Mouse (Mus musculus): ENCODE measurements around the gene Dnah2. TPM values are rescaled to one million over a fixed set of nuclear protein-coding genes. Genes with fewer than 3 reads are reported as not detected.

Dnah2 gene
- polyA plus RNA-seq, 1 experiment from 2014 or later = 1.7 TPM

DNA sequence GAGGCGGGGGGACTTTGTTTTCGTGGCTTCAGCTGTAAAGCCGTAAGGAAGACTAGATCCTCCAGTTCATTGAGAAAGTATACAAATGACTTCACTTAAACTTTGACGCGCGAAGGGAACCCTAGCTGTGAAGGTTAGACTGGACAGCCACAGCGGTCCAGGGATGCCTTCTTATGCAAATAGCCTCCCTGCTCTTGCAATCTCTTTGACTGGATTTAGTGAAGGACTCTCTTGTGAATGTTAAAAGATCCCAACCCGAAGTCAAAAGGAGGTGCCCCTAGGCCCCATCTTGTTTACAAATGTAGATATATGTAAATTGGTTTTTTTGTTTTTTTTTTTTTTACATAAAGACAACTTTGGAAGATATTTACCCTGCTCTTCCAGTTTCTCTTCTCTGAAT is 32.9 kb upstream of the Dnah2 start:
- H3K4me3 ChIP-seq = peak overlapping the region; percentile 67

DNA sequence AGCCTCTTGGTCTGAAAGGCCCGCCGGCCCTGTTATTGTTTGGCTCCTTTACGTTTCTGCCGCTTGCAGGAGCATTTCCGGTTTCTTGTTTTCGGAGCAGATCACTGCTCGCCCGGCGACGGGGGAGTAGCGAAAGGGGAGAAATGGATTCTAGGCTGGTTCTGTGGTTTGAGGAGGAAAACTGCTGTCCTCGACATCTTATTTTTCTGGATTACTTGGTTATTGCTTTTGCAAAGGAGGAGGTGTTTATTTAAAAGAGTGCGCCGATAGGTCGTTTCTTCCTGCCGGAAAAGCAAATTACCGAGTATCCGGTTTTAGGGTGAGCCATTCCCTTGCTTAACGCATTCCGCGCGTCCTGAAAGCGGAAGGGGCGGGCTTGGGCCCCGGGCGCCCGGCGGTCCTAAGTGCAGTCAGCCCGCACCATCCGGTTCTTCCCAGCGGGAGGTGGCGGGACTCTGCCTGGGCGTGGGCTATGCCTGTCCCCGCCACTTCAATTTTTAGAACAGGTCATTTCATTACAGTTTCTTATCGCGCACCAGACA is 32.3 kb upstream of the Dnah2 start:
- Histone ChIP-seq H3K4me3 (peak overlapping the region; percentile 67), H3K27me3 (no peaks in the 10 kb centered on the region), H3K9ac (peak overlapping the region; percentile 88), H3K27ac (peak overlapping the region; percentile 97), H3K36me3 (ENCODE audit: poor library complexity, severe bottlenecking) (peaks cover 8% of the 10 kb centered on the region; the same call in 1 of the 2 replicates), H3K9me3 (replicated peaks) (no peaks in the 10 kb centered on the region), H3K4me1 (peaks cover 46% of the 10 kb centered on the region), H3K4me2 (peak overlapping the region; percentile 91)
- ATAC-seq = peak; percentile 85
- under 1% methylated on average over 36 of the region's 36 CpGs for WGBS

More for the DNA sequence above, 32.9 kb upstream of the Dnah2 start:
- no peak for ATAC-seq
- Histone ChIP-seq H3K9me3 (replicated peaks) (no peaks in the 10 kb centered on the region), H3K27ac (peak overlapping the region; percentile 97), H3K4me1 (peaks cover 40% of the 10 kb centered on the region), H3K36me3 (ENCODE audit: poor library complexity, severe bottlenecking) (0 out of 2 replicates have a peak, but pooled peaks cover 6% of the 10 kb centered on the region), H3K9ac (peak overlapping the region; percentile 88), H3K27me3 (no peaks in the 10 kb centered on the region), H3K4me2 (peak overlapping the region; percentile 91)
- WGBS = under 1% methylated on average over 8 of the region's 8 CpGs

DNA sequence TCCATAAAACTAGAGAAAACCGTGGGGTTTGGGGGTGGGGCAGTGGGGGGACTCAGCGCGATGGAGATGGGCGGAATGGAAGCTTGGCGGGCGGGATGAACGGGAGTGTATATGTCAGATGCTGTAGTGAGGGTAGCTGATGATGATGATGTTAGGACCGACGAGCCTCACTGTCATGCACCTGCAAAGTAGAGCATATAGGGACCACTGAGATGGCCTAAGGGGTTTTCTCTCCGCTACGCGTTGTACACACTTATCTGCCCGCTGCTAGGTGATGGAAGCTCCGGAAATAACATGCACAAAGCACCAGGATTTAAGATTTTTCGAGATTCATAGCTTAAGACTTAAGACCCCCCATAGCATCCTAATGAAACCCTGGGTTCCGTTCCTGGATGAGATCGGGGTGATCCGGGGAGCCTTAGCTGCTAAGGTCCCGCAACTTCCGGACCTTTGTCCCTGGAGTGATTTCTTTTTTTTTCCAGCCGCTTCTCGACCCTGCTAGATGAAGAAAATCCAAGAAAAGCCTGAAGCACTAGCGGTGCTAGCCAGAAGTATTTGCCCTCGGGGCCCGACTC is 31.7 kb upstream of the Dnah2 start:
- Histone ChIP-seq H3K4me1 (peaks cover 51% of the 10 kb centered on the region), H3K9me3 (replicated peaks) (no peaks in the 10 kb centered on the region), H3K36me3 (ENCODE audit: poor library complexity, severe bottlenecking) (peaks cover 13% of the 10 kb centered on the region), H3K4me3 (peak overlapping the region; percentile 67), H3K9ac (peak overlapping the region; percentile 88), H3K27ac (peak overlapping the region; percentile 97), H3K27me3 (no peaks in the 10 kb centered on the region), H3K4me2 (peak overlapping the region; percentile 91)
- peak; percentile 9; the same call in 1 of the 2 replicates for ATAC-seq
- WGBS = under 1% methylated on average over 25 of the region's 25 CpGs

DNA sequence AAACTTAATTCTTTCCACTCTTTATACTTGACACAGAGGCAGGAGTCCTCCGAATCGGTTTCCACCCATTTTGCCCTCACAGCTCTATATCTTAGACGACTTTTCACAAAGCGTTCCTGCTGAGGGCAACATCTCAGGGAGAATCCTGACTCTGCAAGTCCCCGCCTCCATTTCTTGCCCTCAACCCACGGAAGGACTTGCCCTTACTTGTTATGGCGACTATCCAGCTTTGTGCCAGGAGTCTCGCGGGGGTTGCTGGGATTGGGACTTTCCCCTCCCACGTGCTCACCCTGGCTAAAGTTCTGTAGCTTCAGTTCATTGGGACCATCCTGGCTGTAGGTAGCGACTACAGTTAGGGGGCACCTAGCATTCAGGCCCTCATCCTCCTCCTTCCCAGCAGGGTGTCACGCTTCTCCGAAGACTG is 31.2 kb upstream of the Dnah2 start, which contains the start of the genes Wrap53 and Trp53:
Gene Wrap53, minus strand, starts transcription at position 165 of the 424 bp plus-strand sequence.
Gene Trp53, plus strand, starts transcription at position 269 of the 424 bp plus-strand sequence.
- no peaks in the 10 kb centered on the region for H3K9me3 ChIP-seq (replicated peaks)
- peaks cover 51% of the 10 kb centered on the region for H3K4me1 ChIP-seq
- no peaks in the 10 kb centered on the region for H3K27me3 ChIP-seq
- ATAC-seq = peak; percentile 59
- peak within 1 kb of the TSS; percentile 67 for H3K4me3 ChIP-seq
- peak within 1 kb of the TSS; percentile 91 for H3K4me2 ChIP-seq
- peak within 1 kb of the TSS; percentile 97 for H3K27ac ChIP-seq
- peak within 1 kb of the TSS; percentile 89 for H3K9ac ChIP-seq
- WGBS = 0% methylated on average over 13 of the region's 13 CpGs
- peaks cover 16% of the 10 kb centered on the region for H3K36me3 ChIP-seq (ENCODE audit: poor library complexity, severe bottlenecking)

DNA sequence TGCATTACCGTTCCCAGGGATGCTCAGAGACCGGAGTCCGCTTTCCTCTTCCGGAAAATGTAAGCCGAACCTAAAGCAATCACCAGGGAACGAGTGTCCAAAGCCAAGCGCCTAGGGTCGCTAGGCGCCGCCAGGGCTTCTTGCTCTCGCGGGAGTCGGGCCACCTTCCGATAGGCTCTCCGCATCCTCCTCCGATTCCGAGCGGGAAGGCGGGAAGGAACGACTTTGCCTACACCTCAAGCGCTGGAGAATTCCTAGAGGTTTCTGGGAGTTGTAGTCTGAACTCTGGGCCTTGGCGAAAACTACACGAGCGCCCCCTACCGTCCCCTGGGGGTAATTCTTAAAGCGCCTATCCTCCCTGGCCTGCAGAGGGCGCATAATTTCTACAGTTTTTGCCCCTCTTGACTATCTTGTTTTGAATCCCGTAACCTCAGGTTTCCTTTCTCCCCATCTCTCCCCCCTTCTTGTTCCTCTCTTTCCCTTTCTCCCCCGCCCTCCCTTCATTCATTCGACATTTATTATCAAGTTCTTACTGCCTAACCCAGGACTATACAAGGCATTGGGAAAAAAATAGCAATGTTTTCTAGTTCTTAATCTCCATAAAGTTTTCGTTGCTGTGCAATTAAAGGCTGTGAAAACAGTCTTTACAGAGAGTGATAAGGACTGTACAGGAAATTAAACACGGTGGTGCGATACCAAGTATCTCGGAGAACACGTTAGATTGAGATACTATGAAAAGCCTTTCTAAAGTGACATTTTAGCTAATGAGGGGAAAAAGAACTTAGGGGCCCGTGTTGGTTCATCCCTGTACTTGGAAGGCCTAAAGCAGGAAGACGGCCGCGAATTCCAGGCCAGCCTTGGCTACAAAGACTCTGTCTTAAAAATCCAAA is 30.5 kb upstream of the Dnah2 start:
- Histone ChIP-seq H3K4me3 (peak overlapping the region; percentile 67), H3K27ac (peak overlapping the region; percentile 97), H3K9ac (peak overlapping the region; percentile 89), H3K9me3 (replicated peaks) (no peaks in the 10 kb centered on the region), H3K27me3 (no peaks in the 10 kb centered on the region), H3K4me1 (peaks cover 51% of the 10 kb centered on the region), H3K36me3 (ENCODE audit: poor library complexity, severe bottlenecking) (peaks cover 16% of the 10 kb centered on the region), H3K4me2 (peak overlapping the region; percentile 91)
- ATAC-seq = peak; percentile 94
- WGBS = 1% methylated on average over 39 of the region's 39 CpGs

DNA sequence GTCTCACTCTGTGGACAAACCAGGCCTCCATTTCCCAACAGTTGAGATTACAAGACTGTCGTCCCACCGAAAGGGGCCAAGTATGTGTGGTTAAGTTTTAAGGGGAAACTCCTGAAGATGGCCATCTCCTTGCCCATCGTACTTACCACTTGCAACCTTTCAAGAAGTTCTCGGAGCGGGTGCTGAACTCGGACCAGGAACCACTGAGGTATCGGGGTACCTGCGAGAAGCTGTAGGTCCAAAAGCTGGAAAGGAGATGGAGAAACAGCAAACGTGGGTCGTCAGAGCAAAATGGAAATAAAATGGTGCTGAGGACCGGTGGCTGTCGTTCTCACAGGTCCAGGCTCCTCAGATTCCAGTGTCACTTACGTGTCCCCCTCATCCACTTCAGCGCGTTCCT is 29.4 kb upstream of the Dnah2 start:
- ATAC-seq = no peak
- Histone ChIP-seq H3K4me3 (peak overlapping the region; percentile 67), H3K4me1 (peaks cover 49% of the 10 kb centered on the region), H3K36me3 (ENCODE audit: poor library complexity, severe bottlenecking) (peaks cover 16% of the 10 kb centered on the region), H3K27me3 (no peaks in the 10 kb centered on the region), H3K9me3 (replicated peaks) (no peaks in the 10 kb centered on the region), H3K9ac (peak overlapping the region; percentile 89), H3K4me2 (peak overlapping the region; percentile 91), H3K27ac (peak overlapping the region; percentile 32)
- 15% methylated on average over 15 of the region's 15 CpGs for WGBS

DNA sequence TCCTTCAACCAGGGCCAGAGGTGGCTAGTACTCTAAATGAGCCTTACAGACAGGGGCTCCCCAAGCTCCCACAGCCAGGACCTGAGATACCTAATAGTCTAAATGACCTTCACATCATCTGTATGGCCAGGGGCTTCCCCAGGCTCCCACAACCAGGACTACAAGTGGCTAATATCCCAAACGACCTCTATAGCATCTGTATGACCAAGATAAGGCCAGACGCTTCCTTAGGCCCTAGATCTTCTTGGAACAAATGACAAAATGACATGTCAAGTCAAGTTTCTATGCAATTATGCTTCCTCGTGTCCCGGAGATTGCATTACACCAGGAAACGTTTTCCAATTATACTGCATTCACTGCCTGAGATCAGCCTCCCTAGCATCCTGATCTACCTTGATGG is 27.4 kb upstream of the Dnah2 start:
- H3K4me3 ChIP-seq = no peak overlapping the region
- no peak overlapping the region; the same call in 1 of the 2 replicates for H3K9ac ChIP-seq
- H3K4me2 ChIP-seq = peak overlapping the region; percentile 91

DNA sequence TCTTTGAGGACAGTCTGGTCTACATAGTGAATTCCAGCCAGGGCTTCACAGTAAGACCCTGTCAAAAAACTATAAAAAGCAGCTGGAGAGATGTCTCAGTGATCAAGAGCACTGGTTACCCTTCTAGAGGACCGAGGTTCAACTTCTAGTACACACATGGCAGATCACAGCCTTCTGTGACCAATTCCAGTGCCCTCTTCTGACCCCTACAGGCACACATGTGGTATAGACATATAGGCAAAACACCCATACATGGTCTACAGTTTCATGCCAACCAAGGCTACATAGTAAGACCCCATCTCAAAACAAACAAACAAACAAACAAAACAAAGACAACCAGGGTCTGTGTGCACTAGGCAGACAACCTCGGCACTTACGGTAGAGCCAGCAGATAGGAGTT is 26.3 kb upstream of the Dnah2 start:
- no peaks in the 10 kb centered on the region for H3K9me3 ChIP-seq (replicated peaks)
- H3K4me2 ChIP-seq = no peak overlapping the region
- no peaks in the 10 kb centered on the region for H3K27me3 ChIP-seq
- peaks cover 34% of the 10 kb centered on the region for H3K4me1 ChIP-seq
- peaks cover 42% of the 10 kb centered on the region for H3K36me3 ChIP-seq (ENCODE audit: poor library complexity, severe bottlenecking)
- H3K4me3 ChIP-seq = no peak overlapping the region
- ATAC-seq = no peak
- 59% methylated on average over 3 of the region's 3 CpGs for WGBS
- no peak overlapping the region for H3K9ac ChIP-seq
- H3K27ac ChIP-seq = no peak overlapping the region

More for the DNA sequence above, 27.4 kb upstream of the Dnah2 start:
- Histone ChIP-seq H3K9me3 (replicated peaks) (no peaks in the 10 kb centered on the region), H3K4me1 (peaks cover 34% of the 10 kb centered on the region), H3K27me3 (no peaks in the 10 kb centered on the region), H3K36me3 (ENCODE audit: poor library complexity, severe bottlenecking) (peaks cover 31% of the 10 kb centered on the region), H3K27ac (no peak overlapping the region)
- ATAC-seq = no peak
- WGBS = 81% methylated on average over 5 of the region's 5 CpGs

DNA sequence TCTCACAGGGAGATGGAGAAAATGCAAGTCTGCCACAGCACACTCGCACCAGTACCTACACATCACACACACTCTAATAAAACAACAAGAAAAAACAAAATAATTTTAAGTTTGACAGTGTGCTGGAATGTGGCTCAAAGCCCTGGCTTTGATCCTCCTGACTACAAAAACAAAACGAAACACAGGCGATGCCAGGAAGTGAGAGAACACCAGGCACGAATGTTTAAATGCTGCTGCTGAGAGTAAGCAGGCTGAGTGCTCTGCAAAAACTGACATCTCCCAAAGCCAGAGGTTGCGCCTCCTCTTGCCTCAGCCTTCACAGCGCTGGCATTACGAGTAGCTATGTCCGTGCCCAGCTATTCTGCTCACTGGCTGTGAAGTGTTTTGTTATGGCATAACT is 16.2 kb upstream of the Dnah2 start:
- H3K9me3 ChIP-seq (replicated peaks) = no peaks in the 10 kb centered on the region
- no peak overlapping the region for H3K9ac ChIP-seq
- H3K27ac ChIP-seq = no peak overlapping the region
- H3K36me3 ChIP-seq (ENCODE audit: poor library complexity, severe bottlenecking) = peaks cover 78% of the 10 kb centered on the region
- ATAC-seq = no peak
- no peak overlapping the region for H3K4me3 ChIP-seq
- 82% methylated on average over 8 of the region's 8 CpGs for WGBS
- peaks cover 30% of the 10 kb centered on the region for H3K4me1 ChIP-seq
- no peaks in the 10 kb centered on the region for H3K27me3 ChIP-seq
- H3K4me2 ChIP-seq = no peak overlapping the region

DNA sequence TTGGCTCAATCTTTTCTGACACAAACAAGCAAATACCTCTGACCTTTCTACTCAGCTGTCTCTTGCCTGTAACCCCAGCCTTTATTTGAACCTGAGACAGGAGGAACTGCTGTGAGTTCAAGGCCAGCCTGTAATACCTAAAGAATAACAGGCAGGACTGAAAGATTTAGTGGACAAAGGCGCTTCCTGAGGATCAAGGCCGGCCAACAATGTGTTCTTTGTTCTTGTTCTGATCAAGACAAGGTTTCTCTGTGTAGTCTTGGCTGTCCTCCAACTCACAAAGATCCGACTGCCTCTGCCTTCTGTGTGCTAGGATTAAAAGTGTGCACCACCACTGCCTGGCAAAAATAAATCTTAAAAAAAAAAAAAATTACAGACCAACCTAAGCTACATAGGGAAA is 15.5 kb upstream of the Dnah2 start:
- Histone ChIP-seq H3K36me3 (ENCODE audit: poor library complexity, severe bottlenecking) (peaks cover 71% of the 10 kb centered on the region), H3K4me2 (no peak overlapping the region), H3K4me3 (no peak overlapping the region), H3K9ac (no peak overlapping the region), H3K27me3 (no peaks in the 10 kb centered on the region), H3K27ac (0 out of 2 replicates have a peak overlapping the region, but pooled peaks have one; percentile 14), H3K4me1 (peaks cover 37% of the 10 kb centered on the region), H3K9me3 (replicated peaks) (no peaks in the 10 kb centered on the region)
- 35% methylated on average over 3 of the region's 3 CpGs for WGBS
- ATAC-seq = no peak

DNA sequence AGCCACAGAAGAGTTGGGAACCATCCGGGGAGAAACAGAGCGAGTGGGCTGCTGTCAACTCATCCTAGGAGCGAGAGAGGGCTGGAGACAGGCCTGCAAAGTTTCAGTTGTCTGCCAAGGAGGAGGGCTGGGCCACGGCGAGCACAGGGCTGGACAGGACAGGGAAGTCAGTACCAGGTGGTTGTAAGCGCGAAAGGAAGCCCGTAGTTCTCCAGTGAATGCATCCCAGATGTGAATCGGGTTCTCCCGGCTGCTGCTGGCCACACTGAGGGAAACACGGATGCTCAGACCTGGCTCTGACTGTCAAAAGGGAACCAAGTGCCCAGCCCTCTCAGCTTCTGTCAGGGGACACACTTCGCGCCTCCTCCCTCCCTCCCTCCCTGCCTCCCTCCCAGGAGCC is 14.5 kb upstream of the Dnah2 start:
- Histone ChIP-seq H3K36me3 (ENCODE audit: poor library complexity, severe bottlenecking) (peaks cover 68% of the 10 kb centered on the region), H3K27ac (no peak overlapping the region), H3K9ac (no peak overlapping the region), H3K4me3 (no peak overlapping the region), H3K4me1 (peaks cover 47% of the 10 kb centered on the region), H3K4me2 (no peak overlapping the region), H3K9me3 (replicated peaks) (no peaks in the 10 kb centered on the region), H3K27me3 (no peaks in the 10 kb centered on the region)
- no peak for ATAC-seq
- 88% methylated on average over 13 of the region's 13 CpGs for WGBS
